Mouse (Mus musculus): ENCODE results near the gene 4933414I15Rik.

DNA sequence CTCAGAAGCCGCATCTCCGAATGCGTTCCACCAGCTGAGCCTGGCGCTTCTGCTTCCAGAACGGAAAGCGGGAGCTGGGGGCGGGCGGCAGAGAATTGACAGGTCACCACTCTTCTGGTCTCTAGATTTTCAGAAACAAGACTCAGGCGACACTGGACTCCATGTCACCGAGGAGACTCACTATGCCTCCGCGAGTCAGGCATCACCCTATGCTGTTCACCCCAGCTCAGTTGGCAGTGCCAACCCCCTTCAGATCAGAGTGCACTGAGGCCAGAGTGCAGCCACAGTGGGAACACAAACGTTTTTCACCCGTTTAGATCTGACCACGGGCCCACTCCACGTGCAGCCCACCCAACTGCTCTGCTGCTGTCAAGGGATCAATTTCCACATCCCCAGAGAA, 12.5 kb downstream of the 4933414I15Rik start:
- TF ChIP-seq EP300 (IDR thresholded peaks at IDR 0.05) (no peak), CTCF (IDR thresholded peaks at IDR 0.05) (no peak)
